14 mouse cellular contexts compared by ENCODE assay signal in the genomic region with DNA sequence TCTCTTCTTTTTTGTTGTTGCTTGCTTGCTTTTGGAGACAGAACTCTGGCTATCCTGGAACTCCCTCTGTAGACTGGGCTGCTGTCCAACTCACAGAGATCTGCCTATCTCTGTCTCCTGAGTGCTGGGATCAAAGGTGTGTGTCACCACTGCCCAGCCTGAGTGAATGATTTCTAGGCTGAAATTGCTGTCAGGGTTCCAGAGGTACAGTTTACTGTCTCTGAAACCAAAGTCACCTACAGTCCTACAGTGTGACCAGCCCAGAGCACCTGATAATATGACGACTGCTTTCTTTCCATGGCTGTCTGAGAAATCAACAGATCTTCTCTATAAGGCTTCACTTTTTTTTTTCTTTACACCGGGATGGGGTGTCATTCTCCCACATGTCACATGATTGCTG. TPM values are rescaled to one million over a fixed set of nuclear protein-coding genes. Genes with fewer than 3 reads are reported as not detected.
A peak's percentile ranks its signal among the peaks of the same experiment; 100 is the strongest.
DNase-seq lines count a peak whose midpoint lies in the region; ATAC-seq and TF ChIP-seq lines count a peak whose summit lies in the region.
"Had no signal": no experiment of that assay in that cellular context is flagged by ENCODE, and none has a peak within 500 bp of the region (broad histone marks: within the 10 kb centered on the region; RNA-seq: fewer than 3 reads in every experiment).

No protein-coding gene starts in this region.

- no peak for DNase-seq in layer of hippocampus, adult 2 months (ENCODE audit: low spot score in 2 of 2)
- DNase-seq in layer of hippocampus, postnatal 14 days (ENCODE audit: low spot score in 2 of 2), result no peak
- peak; percentile 91 for DNase-seq in kidney, adult 9 months
- no peak for DNase-seq in liver, embryonic 11.5 days (ENCODE audit: low spot score)
- peak; percentile 80 for DNase-seq in yolk sac, embryonic 10.5 days (ENCODE audit: low spot score)
- DNase-seq in cerebellum, adult 9-11 months, result no peak
- DNase-seq in thymus, adult 18-20 months, result no peak
- no peak for DNase-seq in midbrain, postnatal 0 days (ENCODE audit: low spot score)
- DNase-seq: B cell, adult 2 months; cerebellum, adult 8-10 months had no signal

- peak; percentile 58 for ATAC-seq in liver, embryonic 11.5 days (replicated peaks; ENCODE audit: low FRiP score)
- no peak for ATAC-seq in midbrain, postnatal 0 days (ENCODE audit: low FRiP score)

- no peaks in the 10 kb centered on the region for H3K36me3 ChIP-seq in liver, embryonic 11.5 days (ENCODE audit: control insufficient read depth, insufficient read depth, low read length)
- H3K36me3 ChIP-seq in midbrain, postnatal 0 days (ENCODE audit: insufficient read depth, low read length), result no peaks in the 10 kb centered on the region
- H3K36me3 ChIP-seq: G1E; lung, embryonic 15.5 days; midbrain, embryonic 10.5 days had no signal

- H3K9me3 ChIP-seq in liver, embryonic 11.5 days (ENCODE audit: control insufficient read depth, low read length), result no peaks in the 10 kb centered on the region
- no peaks in the 10 kb centered on the region for H3K9me3 ChIP-seq in midbrain, postnatal 0 days (ENCODE audit: low read length)
- H3K9me3 ChIP-seq: G1E; lung, embryonic 15.5 days; midbrain, embryonic 10.5 days had no signal

- H3K4me3 ChIP-seq in layer of hippocampus, adult 2 months, result no peak overlapping the region
- no peak overlapping the region for H3K4me3 ChIP-seq in liver, embryonic 11.5 days (ENCODE audit: low read depth, low read length)
- H3K4me3 ChIP-seq in midbrain, postnatal 0 days (ENCODE audit: low read depth, low read length), result no peak overlapping the region
- H3K4me3 ChIP-seq: lung, embryonic 15.5 days; midbrain, embryonic 10.5 days; myocyte had no signal

- H3K4me2 ChIP-seq in liver, embryonic 11.5 days, result no peak overlapping the region
- no peak overlapping the region for H3K4me2 ChIP-seq in midbrain, postnatal 0 days (ENCODE audit: low read depth, low read length, poor library complexity, severe bottlenecking)
- H3K4me2 ChIP-seq: lung, embryonic 15.5 days had no signal

- H3K4me1 ChIP-seq in liver, embryonic 11.5 days (replicated peaks; ENCODE audit: control insufficient read depth, insufficient read depth, low read length), result peaks cover 17% of the 10 kb centered on the region
- H3K4me1 ChIP-seq in midbrain, postnatal 0 days (ENCODE audit: insufficient read depth, low read length), result no peaks in the 10 kb centered on the region

- WGBS in liver, embryonic 11.5 days, result 62% methylated on average over 2 of the region's 2 CpGs
- 88% methylated on average over 2 of the region's 2 CpGs for WGBS in midbrain, postnatal 0 days

- no peak overlapping the region for H3K9ac ChIP-seq in liver, embryonic 11.5 days (ENCODE audit: low read depth, low read length)
- no peak overlapping the region for H3K9ac ChIP-seq in midbrain, postnatal 0 days (replicated peaks; ENCODE audit: low read length, poor library complexity, severe bottlenecking)
- H3K9ac ChIP-seq: lung, embryonic 15.5 days had no signal

- H3K27me3 ChIP-seq in liver, embryonic 11.5 days (replicated peaks; ENCODE audit: control insufficient read depth, insufficient read depth, low read length), result no peaks in the 10 kb centered on the region
- H3K27me3 ChIP-seq in midbrain, postnatal 0 days (ENCODE audit: insufficient read depth, low read length), result no peaks in the 10 kb centered on the region
- H3K27me3 ChIP-seq: lung, embryonic 15.5 days had no signal

- no peak for TF ChIP-seq CTCF in layer of hippocampus, adult 2 months (conservative IDR thresholded peaks at IDR 0.05)
- TF ChIP-seq CTCF in midbrain, postnatal 0 days (IDR thresholded peaks at IDR 0.05), result no peak

- peak overlapping the region; percentile 90 for H3K27ac ChIP-seq in layer of hippocampus, adult 2 months
- no peak overlapping the region for H3K27ac ChIP-seq in liver, embryonic 11.5 days (ENCODE audit: low read depth, low read length)
- no peak overlapping the region for H3K27ac ChIP-seq in midbrain, postnatal 0 days (ENCODE audit: low read depth, low read length)
- H3K27ac ChIP-seq: lung, embryonic 15.5 days; midbrain, embryonic 10.5 days had no signal

RNA-seq across cellular contexts. Expression of a gene that starts 3.0 kb away (rescaled TPM):
- total RNA-seq in layer of hippocampus, adult 2 months (2021), result 10 to 100 TPM; 18.3 to 23.4 TPM
- total RNA-seq in layer of hippocampus, postnatal 14 days (2021), result 10 to 100 TPM; 16.9 to 18.7 TPM
- 3.3 and 4.9 TPM in 2 replicates for polyA plus RNA-seq in liver, embryonic 11.5 days (2014; fragmentation: Nextera tagmentation; extraction: Ambion mirVana)
- 1.2 and 1.9 TPM in 2 replicates for total RNA-seq in midbrain, postnatal 0 days (2014; rRNA removed)
- polyA plus RNA-seq in midbrain, postnatal 0 days (2015; fragmentation: Nextera tagmentation; extraction: Ambion mirVana), result 1.8 and 2.4 TPM in 2 replicates

RNA-seq across cellular contexts. Expression of a gene that starts 34.7 kb away (rescaled TPM):
- total RNA-seq in layer of hippocampus, adult 2 months (2021), result 1 to 10 TPM; 4.8 to 5.8 TPM
- total RNA-seq in layer of hippocampus, postnatal 14 days (2021), result 1 to 10 TPM; 6.5 to 8.9 TPM
- 4.8 and 5.9 TPM in 2 replicates for polyA plus RNA-seq in liver, embryonic 11.5 days (2014; fragmentation: Nextera tagmentation; extraction: Ambion mirVana)
- total RNA-seq in midbrain, postnatal 0 days (2014; rRNA removed), result 0.94 and 1.3 TPM in 2 replicates
- polyA plus RNA-seq in midbrain, postnatal 0 days (2015; fragmentation: Nextera tagmentation; extraction: Ambion mirVana), result 0.65 and 1.3 TPM in 2 replicates

Comparison
In these comparisons a context has a peak if more than half of its experiments do, and no peak if none do; other contexts are left out.
1. DNase-seq: peak in kidney, adult 9 months (single experiment) and yolk sac, embryonic 10.5 days (single experiment); none in layer of hippocampus, adult 2 months (0 of 2), layer of hippocampus, postnatal 14 days (0 of 2), liver, embryonic 11.5 days (single experiment), cerebellum, adult 9-11 months (single experiment), thymus, adult 18-20 months (0 of 2) and midbrain, postnatal 0 days (single experiment).